ENCODE assay signal across 8 mouse cellular contexts in genomic region chr11:86581250-86581753, GRCm38 (mm10). TPM values are rescaled to one million over a fixed set of nuclear protein-coding genes. Genes with fewer than 3 reads are reported as not detected.
DNase-seq lines count a peak whose midpoint lies in the region; ATAC-seq and TF ChIP-seq lines count a peak whose summit lies in the region.
"Had no signal": no experiment of that assay in that cellular context is flagged by ENCODE, and none has a peak within 500 bp of the region (broad histone marks: within the 10 kb centered on the region; RNA-seq: fewer than 3 reads in every experiment).

No protein-coding gene starts in this region.

- H3K4me1 ChIP-seq in ES-E14 (ENCODE audit: control insufficient read depth in 2 of 2, insufficient read depth in 2 of 2, low read length in 2 of 2, poor library complexity in 1 of 2), result peaks cover 23 to 46% of the 10 kb centered on the region in 2 experiments
- H3K4me1 ChIP-seq in heart, embryonic 16.5 days (ENCODE audit: control insufficient read depth, insufficient read depth, low read length), result peaks cover 40% of the 10 kb centered on the region
- peaks cover 27% of the 10 kb centered on the region for H3K4me1 ChIP-seq in small intestine, adult 2 months (ENCODE audit: control insufficient read depth, insufficient read depth, insufficient read length, low read length)

- peak overlapping the region; percentile 51; the same call in 1 of the 2 replicates for H3K9ac ChIP-seq in ES-E14 (ENCODE audit: insufficient read depth, low read depth, low read length, poor library complexity, severe bottlenecking)
- H3K9ac ChIP-seq in heart, embryonic 16.5 days (ENCODE audit: low read length), result peak overlapping the region; percentile 68
- H3K9ac ChIP-seq: limb, embryonic 12.5 days had no signal

- ATAC-seq in heart, embryonic 16.5 days (replicated peaks; ENCODE audit: extremely low read depth, insufficient read depth, low FRiP score), result no peak

- peak; percentile 88 for TF ChIP-seq POLR2A in small intestine, adult 2 months (IDR thresholded peaks at IDR 0.05; ENCODE audit: low read depth, low read length)

- 14% methylated on average over 11 of the region's 11 CpGs for WGBS in heart, embryonic 16.5 days
- WGBS in small intestine, adult 2 months, result 1% methylated on average over 11 of the region's 11 CpGs

- H3K4me2 ChIP-seq in heart, embryonic 16.5 days (ENCODE audit: low read depth, low read length), result peak overlapping the region; percentile 61
- H3K4me2 ChIP-seq: limb, embryonic 12.5 days had no signal

- TF ChIP-seq CTCF in small intestine, adult 2 months (IDR thresholded peaks at IDR 0.05; ENCODE audit: extremely low read depth, insufficient read length, insufficient replicate concordance, low read depth, low read length), result peak; percentile 16; the same call in 1 of the 2 replicates

- H3K9me3 ChIP-seq in ES-E14 (ENCODE audit: control insufficient read depth, insufficient read depth, low read depth, low read length), result no peaks in the 10 kb centered on the region
- H3K9me3 ChIP-seq in heart, embryonic 16.5 days (replicated peaks; ENCODE audit: control insufficient read depth, low read length), result no peaks in the 10 kb centered on the region
- H3K9me3 ChIP-seq: limb, embryonic 12.5 days had no signal

- H3K27ac ChIP-seq in ES-E14 (ENCODE audit: insufficient read depth, low read depth, low read length, poor library complexity, severe bottlenecking), result peak overlapping the region; percentile 80; the same call in 1 of the 2 replicates
- peak overlapping the region; percentile 92 for H3K27ac ChIP-seq in heart, embryonic 16.5 days (ENCODE audit: low read length)
- H3K27ac ChIP-seq in small intestine, adult 2 months (ENCODE audit: insufficient read depth, low read depth, low read length), result peak overlapping the region; percentile 97
- H3K27ac ChIP-seq: limb, embryonic 12.5 days had no signal

- no peak overlapping the region for H3K4me3 ChIP-seq in ES-E14 (ENCODE audit: insufficient read depth in 1 of 2, low read depth in 1 of 2, low read length in 2 of 2, poor library complexity in 1 of 2, severe bottlenecking in 1 of 2)
- H3K4me3 ChIP-seq in heart, embryonic 16.5 days (ENCODE audit: low read length), result peak overlapping the region; percentile 36
- peak overlapping the region; percentile 50 for H3K4me3 ChIP-seq in small intestine, adult 2 months (ENCODE audit: low read depth, low read length)
- H3K4me3 ChIP-seq: limb, embryonic 12.5 days had no signal

- in situ Hi-C loops in ES-E14 (cut with MboI; ENCODE audit: low sequenced_read_pairs in 2 of 2, unreplicated experiment in 2 of 2), result no loop called here

- no peaks in the 10 kb centered on the region for H3K27me3 ChIP-seq in heart, embryonic 16.5 days (ENCODE audit: control insufficient read depth, insufficient read depth, low read length)
- H3K27me3 ChIP-seq in small intestine, adult 2 months (ENCODE audit: control insufficient read depth, insufficient read depth, low read length), result no peaks in the 10 kb centered on the region
- H3K27me3 ChIP-seq: limb, embryonic 12.5 days had no signal

- no peaks in the 10 kb centered on the region for H3K36me3 ChIP-seq in ES-E14 (ENCODE audit: control insufficient read depth, insufficient read depth, low read length, poor library complexity, severe bottlenecking)
- H3K36me3 ChIP-seq in heart, embryonic 16.5 days (ENCODE audit: control insufficient read depth, insufficient read depth), result peaks cover 2% of the 10 kb centered on the region; the same call in 1 of the 2 replicates
- peaks cover 23% of the 10 kb centered on the region for H3K36me3 ChIP-seq in small intestine, adult 2 months (ENCODE audit: control insufficient read depth, insufficient read depth, low read length)
- H3K36me3 ChIP-seq: limb, embryonic 12.5 days had no signal

- DNase-seq in ES-E14 (ENCODE audit: low read depth, low spot score), result no peak
- peak; percentile 77 for DNase-seq in c-Kit-positive CD71-positive TER-119-negative erythroid progenitor cells, embryonic 14.5 days (ENCODE audit: low read depth)
- peak; percentile 57 for DNase-seq in liver
- no peak for DNase-seq in retina, embryonic 14.5 days (ENCODE audit: low spot score)
- no peak for DNase-seq in cerebellum, postnatal 10 days

TF ChIP-seq in ES-E14, 5 proteins besides CTCF, POLR2A, EP300 and RAD21:
- TF ChIP-seq ZNF384 (IDR thresholded peaks at IDR 0.05; ENCODE audit: low read depth, low read length), result no peak
- TF ChIP-seq MAFK (IDR thresholded peaks at IDR 0.05; ENCODE audit: insufficient read depth, low read depth, low read length), result no peak
- no peak for TF ChIP-seq HCFC1 (IDR thresholded peaks at IDR 0.05; ENCODE audit: borderline replicate concordance, insufficient read depth, low read length)
- TF ChIP-seq ZC3H11A (IDR thresholded peaks at IDR 0.05; ENCODE audit: borderline replicate concordance, low read depth, low read length), result no peak
- no peak for TF ChIP-seq CHD2 (IDR thresholded peaks at IDR 0.05; ENCODE audit: low read depth, low read length)

RNA-seq across cellular contexts. Expression of gene Tubd1, which starts 36.5 kb away (rescaled TPM):
- 3.0 and 6.5 TPM in 2 replicates for total RNA-seq in ES-E14 (2012; rRNA removed)
- polyA plus RNA-seq in heart, embryonic 16.5 days (2015; fragmentation: Nextera tagmentation; extraction: Ambion mirVana), result 13.6 and 14.3 TPM in 2 replicates
- polyA plus RNA-seq in small intestine, adult 2 months (2012; rRNA removed), result 0.93 and 1.2 TPM in 2 replicates

RNA-seq across cellular contexts. Expression of gene Rps6kb1, which starts 36.7 kb away (rescaled TPM):
- total RNA-seq in ES-E14 (2012; rRNA removed), result 41.4 and 43.1 TPM in 2 replicates
- 39.8 and 40.8 TPM in 2 replicates for polyA plus RNA-seq in heart, embryonic 16.5 days (2015; fragmentation: Nextera tagmentation; extraction: Ambion mirVana)
- polyA plus RNA-seq in small intestine, adult 2 months (2012; rRNA removed), result 1.5 and 3.9 TPM in 2 replicates

Comparison
In these comparisons a context has a peak if more than half of its experiments do, and no peak if none do; other contexts are left out.
1. DNase-seq: peak in c-Kit-positive CD71-positive TER-119-negative erythroid progenitor cells, embryonic 14.5 days (single experiment) and liver (single experiment); none in ES-E14 (single experiment), retina, embryonic 14.5 days (single experiment) and cerebellum, postnatal 10 days (0 of 2).
2. H3K4me3 ChIP-seq: peak in heart, embryonic 16.5 days (single experiment) and small intestine, adult 2 months (single experiment); none in ES-E14 (0 of 2).
3. Peak in every context shown above with its lines, with median percentiles within 50 percentile points of each other: H3K27ac ChIP-seq.